Mouse (Mus musculus): ENCODE data around the gene Mbnl2. TPM values are rescaled to one million over a fixed set of nuclear protein-coding genes. Genes with fewer than 3 reads are reported as not detected.

Mbnl2 gene
- polyA plus RNA-seq, 1 experiment from 2014 or later, result 45.5 TPM

DNA sequence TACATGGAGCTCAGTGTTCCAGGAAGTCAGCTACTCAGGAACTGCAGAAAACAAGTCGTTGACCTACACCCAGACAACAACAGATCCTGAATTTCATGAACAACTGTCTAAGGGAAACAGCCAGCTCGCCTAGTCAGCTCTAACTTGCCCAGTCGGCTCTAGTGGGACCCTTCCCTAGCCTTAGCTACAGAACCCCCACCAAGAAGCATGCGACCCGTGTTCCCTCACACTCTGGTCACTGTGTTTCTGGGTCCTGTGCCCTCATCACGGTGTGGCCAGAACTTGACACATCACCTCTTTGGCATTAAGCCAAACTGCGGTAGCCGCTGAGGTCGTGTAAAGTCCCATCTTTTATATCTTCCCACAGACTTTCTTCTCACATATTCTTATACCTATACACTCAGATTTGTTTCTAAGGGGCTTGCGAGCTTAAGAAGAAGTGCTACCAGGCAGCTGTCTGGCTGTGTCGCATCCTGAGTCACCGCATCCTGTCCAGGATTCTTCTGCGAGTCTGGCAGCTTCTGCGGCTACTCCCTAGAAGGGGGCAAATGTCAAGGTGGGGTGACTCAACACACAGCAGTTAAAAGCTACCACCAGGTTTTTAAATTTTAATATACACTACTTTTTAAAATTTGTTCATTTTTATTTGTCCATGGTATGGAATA is 193.8 kb downstream of the Mbnl2 start:
- Histone ChIP-seq H3K4me3 (no peak overlapping the region), H3K27me3 (ENCODE audit: low read depth, poor library complexity, severe bottlenecking) (no peaks in the 10 kb centered on the region), H3K27ac (no peak overlapping the region), H3K36me3 (no peaks in the 10 kb centered on the region), H3K9me3 (replicated peaks) (no peaks in the 10 kb centered on the region), H3K4me1 (no peaks in the 10 kb centered on the region)
- WGBS, result 90% methylated on average over 14 of the region's 14 CpGs
- DNase-seq (ENCODE audit: low spot score), result no peak

DNA sequence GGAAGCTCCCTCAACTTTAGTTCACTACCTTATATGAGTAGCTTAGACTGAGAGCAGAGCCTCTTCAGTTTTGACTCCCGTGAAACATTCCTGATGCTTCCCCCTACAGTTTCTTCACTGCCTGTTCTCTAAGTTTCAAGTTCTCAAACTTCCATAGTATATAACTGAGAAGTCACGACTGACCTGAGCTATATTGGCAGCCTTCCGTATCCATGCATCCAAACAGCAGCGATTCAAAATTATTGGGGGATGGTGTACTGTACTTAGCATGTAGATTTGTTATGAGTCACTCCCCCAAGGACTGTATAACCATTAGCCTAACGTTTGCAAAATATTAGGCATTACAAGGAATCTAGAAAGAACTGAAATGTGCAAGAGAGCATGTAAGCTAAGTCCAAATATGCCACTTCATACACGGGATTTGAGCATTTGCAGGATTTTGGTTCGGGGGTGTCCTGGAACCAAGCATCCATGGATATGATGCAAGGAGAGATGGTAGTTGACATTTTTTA is 200.8 kb downstream of the Mbnl2 start:
- no peak for DNase-seq (ENCODE audit: low spot score)
- Histone ChIP-seq H3K27me3 (ENCODE audit: low read depth, poor library complexity, severe bottlenecking) (no peaks in the 10 kb centered on the region), H3K4me3 (peak overlapping the region; percentile 80; the same call in 1 of the 2 replicates), H3K4me1 (peaks cover 13% of the 10 kb centered on the region; the same call in 1 of the 2 replicates), H3K36me3 (no peaks in the 10 kb centered on the region), H3K9me3 (replicated peaks) (no peaks in the 10 kb centered on the region), H3K27ac (no peak overlapping the region)
- 71% methylated on average over 7 of the region's 7 CpGs for WGBS

DNA sequence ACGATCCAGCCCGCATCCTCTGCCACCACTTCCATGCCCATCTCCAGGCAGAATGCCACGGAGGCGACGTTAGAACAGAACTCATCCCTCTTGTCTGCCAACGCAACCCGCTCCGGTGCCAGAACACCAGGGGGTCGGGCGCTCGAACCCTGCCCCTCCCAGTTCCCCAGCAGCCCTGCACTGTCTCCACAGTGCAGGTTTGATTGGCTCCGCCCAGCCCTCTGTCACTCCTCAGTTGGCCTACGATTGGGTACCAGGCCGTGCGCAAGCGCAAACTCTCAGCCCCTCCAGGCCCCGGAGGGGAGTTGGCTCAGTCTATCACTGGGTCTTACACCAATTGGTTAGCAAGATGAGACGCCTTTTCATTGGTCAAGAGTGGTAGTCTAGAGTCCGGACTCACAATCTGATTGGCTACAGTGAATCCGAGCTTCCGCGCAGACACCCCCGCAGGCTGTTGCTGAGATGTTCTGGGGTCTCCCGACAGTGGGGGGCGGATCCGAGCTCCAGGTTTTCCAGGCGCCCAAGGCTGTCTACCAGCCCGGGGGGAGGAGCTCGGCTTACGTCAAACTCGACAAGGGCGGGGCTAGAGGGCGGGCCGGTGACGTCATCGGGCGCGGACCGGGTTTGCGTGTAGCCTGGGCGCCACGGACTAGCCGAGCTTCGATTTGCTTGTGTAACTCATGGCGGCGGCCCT is 202.0 kb downstream of the Mbnl2 start:
- Histone ChIP-seq H3K4me3 (peak overlapping the region; percentile 80), H3K4me1 (peaks cover 13% of the 10 kb centered on the region; the same call in 1 of the 2 replicates), H3K27ac (peak overlapping the region; percentile 95), H3K36me3 (peaks cover 5% of the 10 kb centered on the region; the same call in 1 of the 2 replicates), H3K9me3 (replicated peaks) (no peaks in the 10 kb centered on the region), H3K27me3 (ENCODE audit: low read depth, poor library complexity, severe bottlenecking) (no peaks in the 10 kb centered on the region)
- DNase-seq (ENCODE audit: low spot score), result peak; percentile 100
- WGBS, result under 1% methylated on average over 46 of the region's 46 CpGs

DNA sequence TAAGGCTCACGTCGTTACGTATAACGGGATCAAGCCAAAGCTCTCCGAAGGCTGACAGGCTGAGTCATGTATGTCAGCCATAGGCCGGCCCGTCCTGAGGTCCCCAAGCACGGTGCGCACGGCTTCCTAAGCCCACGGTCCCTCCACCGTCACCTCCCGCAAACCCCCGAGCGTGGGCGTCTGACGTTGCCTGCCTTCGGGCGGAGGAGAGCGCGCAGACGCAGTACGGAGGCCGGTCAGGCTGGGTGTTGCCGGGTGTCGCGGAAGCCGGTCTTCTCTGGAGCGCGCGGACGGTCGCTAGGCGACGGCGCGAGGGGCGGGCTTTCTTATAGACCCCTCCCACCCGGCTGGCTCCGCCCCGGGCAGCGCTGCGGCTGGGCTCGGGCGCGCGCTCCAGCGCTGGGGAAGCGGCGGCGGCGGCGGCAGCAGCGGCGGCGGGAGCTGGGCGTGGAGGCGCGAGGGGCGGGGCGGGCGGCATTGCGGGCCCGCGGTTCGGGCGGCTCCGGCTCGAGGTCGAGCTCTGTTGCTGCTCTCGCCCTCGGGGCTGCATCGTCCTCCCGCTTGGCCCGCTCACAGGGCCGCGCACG is 202.6 kb downstream of the Mbnl2 start, which contains the start of gene Rap2a:
Gene Rap2a, plus strand, starts transcription at position 463 of the 587 bp plus-strand sequence.
- H3K27ac ChIP-seq, result peak within 1 kb of the TSS; percentile 95
- H3K9me3 ChIP-seq (replicated peaks), result no peaks in the 10 kb centered on the region
- peaks cover 9% of the 10 kb centered on the region; the same call in 1 of the 2 replicates for H3K36me3 ChIP-seq
- DNase-seq (ENCODE audit: low spot score), result peak; percentile 95
- peak within 1 kb of the TSS; percentile 80 for H3K4me3 ChIP-seq
- WGBS, result under 1% methylated on average over 68 of the region's 78 CpGs
- H3K27me3 ChIP-seq (ENCODE audit: low read depth, poor library complexity, severe bottlenecking), result no peaks in the 10 kb centered on the region
- H3K4me1 ChIP-seq, result peaks cover 13% of the 10 kb centered on the region; the same call in 1 of the 2 replicates

DNA sequence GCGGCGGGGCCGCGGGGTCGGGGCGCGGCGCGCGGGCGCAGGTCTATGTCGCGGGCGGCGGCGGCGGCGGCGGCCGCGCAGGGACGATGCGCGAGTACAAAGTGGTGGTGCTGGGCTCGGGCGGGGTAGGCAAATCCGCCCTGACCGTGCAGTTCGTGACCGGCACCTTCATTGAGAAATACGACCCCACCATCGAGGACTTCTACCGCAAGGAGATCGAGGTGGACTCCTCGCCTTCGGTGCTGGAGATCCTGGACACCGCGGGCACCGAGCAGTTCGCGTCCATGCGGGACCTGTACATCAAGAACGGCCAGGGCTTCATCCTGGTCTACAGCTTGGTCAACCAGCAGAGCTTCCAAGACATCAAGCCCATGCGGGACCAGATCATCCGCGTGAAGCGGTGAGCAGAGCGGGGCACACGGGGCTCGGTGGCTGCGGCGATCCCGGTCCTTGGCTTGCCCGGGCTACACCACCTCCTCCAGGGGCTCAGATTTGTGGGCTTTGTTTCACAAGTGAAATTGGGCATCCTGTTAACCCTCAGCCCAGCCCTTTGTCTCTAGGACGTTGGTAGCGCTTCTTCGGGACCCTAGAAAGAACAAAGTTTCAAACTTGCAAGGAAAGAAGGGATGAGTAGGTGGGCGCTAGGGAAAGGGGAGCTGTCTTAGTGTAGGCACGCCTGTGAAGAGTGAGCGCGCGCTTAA is 203.3 kb downstream of the Mbnl2 start:
- under 1% methylated on average over 62 of the region's 62 CpGs for WGBS
- peaks cover 9% of the 10 kb centered on the region; the same call in 1 of the 2 replicates for H3K36me3 ChIP-seq
- H3K27me3 ChIP-seq (ENCODE audit: low read depth, poor library complexity, severe bottlenecking), result no peaks in the 10 kb centered on the region
- peak overlapping the region; percentile 80 for H3K4me3 ChIP-seq
- DNase-seq (ENCODE audit: low spot score), result peak; percentile 64
- H3K27ac ChIP-seq, result peak overlapping the region; percentile 95
- H3K4me1 ChIP-seq, result peaks cover 14% of the 10 kb centered on the region; the same call in 1 of the 2 replicates
- no peaks in the 10 kb centered on the region for H3K9me3 ChIP-seq (replicated peaks)

DNA sequence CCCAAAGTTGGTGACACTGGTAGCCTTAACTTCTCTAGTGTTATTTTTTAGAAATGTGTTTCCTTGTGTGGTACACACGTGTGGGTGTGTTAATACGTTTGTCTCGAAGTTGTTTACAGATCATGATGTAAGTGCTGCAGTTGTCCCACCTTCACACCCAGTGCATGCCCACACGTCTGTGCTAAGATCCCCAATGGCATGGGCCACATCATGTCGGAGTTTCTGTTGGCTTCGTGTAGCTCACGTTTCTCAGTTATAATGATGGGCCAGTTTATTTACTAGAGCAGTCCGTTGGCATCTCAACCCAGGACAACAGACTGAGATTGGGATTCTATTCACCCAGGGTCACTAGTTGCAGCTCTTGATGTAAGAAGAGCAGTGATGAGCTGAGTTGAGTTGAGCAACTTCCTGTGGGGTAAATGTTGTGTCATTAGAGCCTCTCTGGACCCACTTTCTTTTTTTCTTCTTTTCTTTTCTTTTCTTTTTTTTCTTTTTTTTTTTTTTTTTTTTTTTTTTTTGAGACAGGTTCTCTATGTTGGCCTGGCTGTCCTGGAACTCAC is 205.0 kb downstream of the Mbnl2 start:
- peaks cover 9% of the 10 kb centered on the region; the same call in 1 of the 2 replicates for H3K36me3 ChIP-seq
- no peaks in the 10 kb centered on the region for H3K27me3 ChIP-seq (ENCODE audit: low read depth, poor library complexity, severe bottlenecking)
- 87% methylated on average over 8 of the region's 8 CpGs for WGBS
- H3K4me3 ChIP-seq, result no peak overlapping the region
- H3K27ac ChIP-seq, result no peak overlapping the region
- no peak for DNase-seq (ENCODE audit: low spot score)
- H3K4me1 ChIP-seq, result peaks cover 17% of the 10 kb centered on the region; the same call in 1 of the 2 replicates
- H3K9me3 ChIP-seq (replicated peaks), result no peaks in the 10 kb centered on the region

DNA sequence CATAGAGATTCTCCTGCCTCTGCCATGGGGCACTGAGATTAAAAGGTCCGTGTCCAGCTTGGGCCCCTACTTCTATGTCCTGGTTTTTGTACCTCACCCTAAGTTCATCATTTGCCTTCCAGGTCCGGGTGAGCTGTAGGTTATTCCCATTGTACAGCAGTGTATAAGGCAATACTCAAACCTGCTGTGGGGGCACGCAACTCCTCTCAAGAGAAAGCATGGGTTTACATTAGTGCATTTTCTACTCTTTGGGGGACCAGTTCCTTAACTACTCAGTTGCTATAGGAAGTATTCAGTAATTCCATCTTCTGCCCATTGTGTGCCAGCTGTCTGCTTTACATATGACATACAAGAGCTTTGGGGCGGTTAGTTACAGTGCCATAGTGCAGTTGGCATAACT is 205.5 kb downstream of the Mbnl2 start:
- Histone ChIP-seq H3K4me1 (peaks cover 17% of the 10 kb centered on the region; the same call in 1 of the 2 replicates), H3K9me3 (replicated peaks) (no peaks in the 10 kb centered on the region), H3K27ac (no peak overlapping the region), H3K36me3 (peaks cover 9% of the 10 kb centered on the region; the same call in 1 of the 2 replicates), H3K4me3 (no peak overlapping the region), H3K27me3 (ENCODE audit: low read depth, poor library complexity, severe bottlenecking) (no peaks in the 10 kb centered on the region)
- DNase-seq (ENCODE audit: low spot score), result no peak
- WGBS, result 96% methylated on average over 4 of the region's 4 CpGs

Other genes starting within 250 kb of the Mbnl2 start
- not detected in 2 replicates for gene Oxgr1, start 233.2 kb upstream of the Mbnl2 start, polyA plus RNA-seq (2016; fragmentation: Nextera tagmentation; extraction: Ambion mirVana)
- 7.9 and 8.9 TPM in 2 replicates for gene Rap2a, start 202.8 kb downstream of the Mbnl2 start, polyA plus RNA-seq (2016; fragmentation: Nextera tagmentation; extraction: Ambion mirVana)